Mouse (Mus musculus) lung, adult 2 months (tissue): ENCODE results near the gene Ttc34.

ENCODE experiments used
- CTCF ChIP-seq: fragments of 200-500 bp; IDR thresholded peaks from 2 replicates; pipeline ENCODE4 v1.5.1; 2011; ENCODE audit warnings: mild to moderate bottlenecking, low read length, control low read depth; ENCODE audit not compliant: insufficient read depth
- POLR2A ChIP-seq: fragments of 200-500 bp; IDR thresholded peaks from 2 replicates; pipeline ENCODE4 v1.6.1; 2011; ENCODE audit warnings: low read depth, mild to moderate bottlenecking, control low read depth, low read length, borderline replicate concordance; ENCODE audit errors: extremely low read depth

- TF ChIP-seq CTCF (no peak), POLR2A (no peak)
Measured at GRCm38 (mm10) chr4:154887593-154888250, 50.5 kb downstream of the Ttc34 start.
